Mouse (Mus musculus) right cerebral cortex, postnatal 25 days (tissue): ENCODE measurements at regions not wholly inside any gene's neighbourhood (a gene's known extent, or its start where the extent isn't known, plus 50 kb on each side); places are given as distances from the start of the nearest gene placed in this dataset.

ENCODE experiments used
- DNase-seq: peaks from one replicate; pipeline ENCODE4 v3.0.0; 2022

DNA sequence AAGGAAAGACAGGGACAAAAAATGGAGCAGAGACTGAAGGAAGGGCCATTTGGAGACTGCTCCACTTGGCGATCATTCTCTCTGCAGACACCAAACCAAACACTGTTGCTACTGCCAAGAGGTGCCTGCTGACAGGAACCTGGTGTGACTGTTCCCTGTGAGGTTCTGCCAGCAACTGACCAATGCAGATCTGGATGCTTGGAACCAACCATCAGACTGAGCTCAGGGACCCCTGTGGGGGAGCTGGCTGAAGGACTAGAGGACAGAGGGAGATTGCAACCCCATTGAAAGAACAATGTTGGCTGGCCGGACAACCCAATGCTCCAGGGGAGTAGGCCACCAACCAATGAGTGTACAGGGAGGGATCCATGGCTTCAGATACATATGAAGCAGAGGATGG is 139.2 kb upstream of the Cep126 start:
- no peak for DNase-seq

DNA sequence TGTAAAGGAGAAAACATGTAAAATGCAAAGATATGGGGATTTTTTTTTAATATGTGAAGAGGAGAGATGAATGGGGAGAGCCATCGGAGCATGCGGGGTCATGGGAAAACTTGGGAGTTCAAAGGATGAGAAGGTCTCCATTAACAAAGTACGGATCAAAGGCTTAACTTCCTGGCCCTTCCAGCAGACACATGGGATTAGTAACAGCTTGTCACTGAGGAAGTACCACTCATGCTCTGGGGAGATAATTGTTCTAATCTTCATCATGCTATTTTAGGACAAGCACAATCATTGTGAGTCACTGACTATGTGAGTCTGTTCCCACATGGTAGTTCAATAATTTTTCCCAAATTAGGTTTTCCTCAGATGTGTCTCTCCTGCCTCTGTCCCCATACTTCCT is 115.4 kb upstream of the Cep126 start:
- no peak for DNase-seq

DNA sequence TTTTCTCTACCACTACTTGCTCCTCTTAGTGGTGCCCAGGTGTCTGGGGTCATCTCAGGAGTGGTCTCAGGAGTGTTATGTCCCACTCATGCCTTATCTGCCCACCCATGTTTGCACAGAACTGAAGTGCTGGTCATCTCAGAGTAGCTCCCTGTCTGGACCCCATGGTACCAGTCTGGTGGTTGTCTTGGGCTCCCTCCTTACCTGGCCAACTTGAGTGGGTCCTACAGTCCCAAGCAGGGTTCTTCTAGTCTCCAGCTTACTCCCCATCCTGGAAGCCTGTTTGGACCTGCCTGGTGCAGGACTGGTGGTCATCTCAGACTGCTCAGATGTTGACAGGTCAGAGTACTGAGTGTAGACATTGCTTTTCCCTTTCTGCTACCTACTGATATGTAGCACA is 94.0 kb upstream of the Cep126 start:
- no peak for DNase-seq

DNA sequence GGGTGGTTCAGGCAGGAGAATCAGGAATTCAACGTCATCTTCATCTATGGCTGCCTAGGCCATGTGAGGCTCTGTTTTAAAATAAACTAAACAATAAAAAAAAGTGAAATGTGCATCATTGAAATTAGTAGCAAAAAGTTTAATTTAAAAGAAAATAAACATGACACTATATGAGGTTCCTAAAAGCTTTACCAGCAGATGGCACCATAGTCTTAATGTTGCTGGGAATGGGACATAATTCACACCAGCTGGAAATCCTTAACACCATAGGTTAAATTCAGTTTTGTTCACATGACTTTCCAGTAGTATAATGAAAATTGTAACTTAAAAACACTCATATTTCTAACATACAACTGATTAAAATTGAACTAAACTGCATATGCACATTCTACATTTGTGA is 92.3 kb upstream of the Cep126 start:
- DNase-seq, result no peak

DNA sequence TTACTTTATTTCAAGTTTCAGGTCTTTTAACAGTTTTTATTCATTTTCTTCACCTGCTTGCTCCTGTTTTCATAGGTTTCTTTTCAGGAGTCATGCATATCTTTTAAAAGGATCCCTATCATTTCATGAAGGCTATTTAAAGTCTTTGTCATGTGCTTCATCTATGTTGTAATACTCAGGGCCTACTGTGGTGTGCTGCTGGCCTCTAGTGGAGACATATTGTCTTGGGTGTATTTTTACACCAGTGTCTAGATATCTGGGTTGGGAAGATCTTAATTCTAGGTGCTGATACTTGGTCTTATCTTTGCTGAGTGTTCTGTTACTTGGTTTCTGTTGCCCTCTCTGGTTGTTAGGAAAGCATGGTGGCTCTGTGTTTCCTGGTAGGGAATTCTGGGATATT is 74.8 kb upstream of the Cep126 start:
- peak; percentile 10 for DNase-seq

DNA sequence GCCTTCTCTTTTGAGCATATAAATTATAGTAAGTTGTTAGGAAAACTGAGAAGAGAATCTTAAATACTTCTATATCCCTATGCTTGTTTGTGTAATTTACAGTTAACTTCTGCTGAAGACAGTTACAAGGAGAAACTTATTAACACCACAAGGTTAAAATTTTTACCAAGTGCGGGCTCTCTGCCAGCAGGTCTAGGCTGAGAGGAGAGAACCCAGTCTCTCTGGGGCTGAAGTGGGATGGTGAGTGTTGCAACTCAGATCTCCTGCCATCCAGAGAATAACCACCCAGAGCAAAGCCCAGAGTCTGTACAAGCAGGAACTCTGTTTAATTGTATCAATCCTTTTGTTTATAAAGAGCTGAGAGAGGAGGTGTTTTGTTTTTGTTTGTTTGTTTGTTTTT is 51.3 kb upstream of the Cep126 start:
- DNase-seq, result no peak
